Mouse (Mus musculus): ENCODE measurements around the gene A930004D18Rik.

A930004D18Rik gene

DNA sequence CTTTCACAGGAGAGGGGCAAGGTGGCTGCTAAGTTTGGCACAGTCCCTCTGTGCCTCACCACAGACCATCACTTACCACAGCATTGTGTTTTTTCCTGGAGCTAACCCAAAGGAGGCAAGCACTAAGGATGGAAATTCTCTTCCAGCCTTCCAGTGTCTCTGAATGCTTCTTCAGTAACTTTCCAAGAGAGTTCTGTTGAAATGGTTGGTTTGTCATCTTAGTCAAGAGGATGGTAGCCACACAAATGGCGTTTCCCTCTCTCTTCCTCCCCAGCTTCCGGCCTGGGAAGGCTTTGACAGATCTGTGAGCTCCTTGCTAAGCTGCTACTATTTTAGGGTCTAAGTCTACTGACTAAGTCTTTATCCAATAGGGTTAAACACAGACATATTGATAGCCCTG, at the start of gene A930004D18Rik:
TSS of gene A930004D18Rik (minus strand) at position 247 of the 400 bp plus-strand sequence.
- DNase-seq (ENCODE audit: low spot score) = no peak

DNA sequence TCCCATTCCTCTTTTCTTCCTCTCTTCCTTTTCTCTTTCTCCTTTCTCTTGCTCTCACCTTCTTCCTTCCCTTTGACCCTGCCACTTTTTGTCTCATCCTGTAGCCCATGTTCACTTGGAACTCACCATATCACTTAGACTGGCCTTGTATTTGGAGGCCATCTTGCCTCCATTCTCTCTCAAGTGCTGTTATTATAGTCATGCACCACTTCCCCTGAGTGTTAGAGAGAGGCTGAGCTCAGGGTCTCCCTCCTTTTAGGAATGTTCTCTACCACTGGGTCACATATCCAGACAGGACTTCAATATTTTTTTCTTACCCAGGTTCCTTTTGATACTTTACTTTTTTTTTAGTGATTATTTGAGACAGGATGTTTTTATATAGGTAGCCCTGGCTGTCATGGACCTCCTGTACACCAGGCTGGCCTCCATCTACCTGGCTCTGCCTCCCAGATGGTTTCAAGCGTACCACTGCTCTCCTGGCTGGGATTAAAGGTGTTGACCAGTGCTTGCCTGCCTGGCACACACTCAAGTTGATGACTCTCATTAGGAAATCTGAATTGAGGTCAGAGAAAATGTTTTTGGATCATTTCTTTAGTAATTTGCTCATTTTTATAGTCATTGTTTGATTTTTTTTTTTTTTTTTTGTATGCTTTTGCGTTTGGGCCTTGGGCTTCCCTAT, 42.8 kb upstream of the A930004D18Rik start:
- DNase-seq (ENCODE audit: low spot score) = no peak

DNA sequence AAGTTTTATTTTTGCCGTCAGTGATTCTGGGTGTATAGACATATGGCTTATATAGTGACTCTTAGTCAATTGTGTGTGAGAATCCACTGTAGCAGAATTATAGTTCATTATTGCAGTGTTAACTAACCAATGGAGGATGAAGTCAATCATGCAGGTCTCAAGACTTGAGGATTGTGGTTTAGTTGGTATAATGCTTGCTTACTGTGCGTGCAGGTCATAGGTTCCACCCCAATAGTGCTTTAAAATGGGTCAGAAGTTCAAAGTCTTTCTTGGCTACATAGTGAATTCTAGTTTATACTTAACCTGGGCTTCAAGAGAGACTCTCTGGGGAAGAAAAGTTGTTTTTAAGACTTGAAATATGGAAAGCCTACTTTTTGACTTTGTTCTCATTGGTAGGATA, 34.4 kb upstream of the A930004D18Rik start:
- no peak for DNase-seq (ENCODE audit: low spot score)

DNA sequence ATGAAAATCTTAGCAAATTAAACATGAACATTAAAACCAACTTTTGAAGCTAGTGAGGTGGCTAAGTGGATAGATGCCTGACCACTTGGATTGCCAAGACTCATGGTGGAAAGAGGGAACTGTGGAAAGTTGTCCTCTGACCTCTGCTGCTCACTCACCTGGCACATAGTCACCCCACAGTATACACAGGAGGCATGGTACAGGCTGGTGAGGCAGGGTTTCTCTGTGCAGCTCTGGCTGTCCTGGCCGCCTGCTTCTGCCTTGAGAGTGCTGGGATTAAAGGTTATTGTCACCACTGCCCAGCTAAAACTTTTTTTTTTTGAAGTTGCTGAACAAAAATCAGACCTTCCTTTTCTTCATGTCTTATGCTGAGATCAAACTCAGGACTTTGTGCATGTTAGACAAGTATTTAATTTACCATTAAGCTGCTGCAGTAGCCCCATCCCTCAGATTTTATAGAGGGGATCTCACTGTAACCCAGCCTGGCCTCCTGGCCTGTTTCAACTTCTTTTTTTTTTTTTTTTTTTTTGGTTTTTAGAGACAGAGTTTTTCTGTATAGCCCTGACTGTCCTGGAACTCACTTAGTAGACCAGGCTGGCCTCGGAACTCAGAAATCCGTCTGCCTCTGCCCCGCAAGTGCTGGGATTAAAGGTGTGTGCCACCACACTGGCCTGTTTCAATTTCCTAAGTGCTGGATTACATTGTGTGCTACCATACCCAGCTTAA, 30.7 kb upstream of the A930004D18Rik start:
- no peak for DNase-seq (ENCODE audit: low spot score)

DNA sequence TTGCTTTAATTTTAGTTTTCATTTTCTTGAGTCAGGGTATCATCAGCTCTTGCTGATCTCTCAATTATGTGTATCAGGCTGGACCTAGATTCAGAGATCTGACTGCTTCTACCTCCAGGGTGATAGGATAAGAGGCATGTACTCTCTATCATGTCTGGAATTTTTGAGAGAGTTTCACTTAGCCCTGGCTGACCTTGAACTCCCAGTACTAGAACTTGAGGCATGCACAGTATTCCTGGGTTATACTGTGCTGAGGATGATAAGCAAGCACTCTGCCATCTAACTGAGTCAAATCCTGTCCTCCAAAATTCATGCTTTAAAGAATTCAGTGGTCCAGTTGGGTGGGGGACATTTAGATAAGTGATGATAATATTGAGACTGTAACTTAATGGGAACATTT, 28.9 kb upstream of the A930004D18Rik start:
- DNase-seq (ENCODE audit: low spot score) = no peak

DNA sequence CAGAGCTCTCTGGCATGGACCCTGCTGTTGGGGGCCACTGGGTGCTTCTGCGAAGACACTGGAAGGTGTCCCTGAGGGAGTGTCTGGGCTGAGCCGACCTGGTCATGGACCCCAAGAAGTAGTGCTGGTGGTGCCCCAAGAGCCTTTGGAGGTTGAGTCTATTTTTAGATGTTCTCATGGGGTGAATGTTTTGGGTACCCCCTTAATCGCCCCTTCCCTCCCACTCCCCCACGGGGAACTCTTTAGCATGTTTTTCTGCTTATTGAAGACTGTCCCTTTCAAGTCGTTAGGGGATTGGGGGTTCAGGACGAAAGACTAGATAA, 28.1 kb upstream of the A930004D18Rik start:
- no peak for DNase-seq (ENCODE audit: low spot score)

DNA sequence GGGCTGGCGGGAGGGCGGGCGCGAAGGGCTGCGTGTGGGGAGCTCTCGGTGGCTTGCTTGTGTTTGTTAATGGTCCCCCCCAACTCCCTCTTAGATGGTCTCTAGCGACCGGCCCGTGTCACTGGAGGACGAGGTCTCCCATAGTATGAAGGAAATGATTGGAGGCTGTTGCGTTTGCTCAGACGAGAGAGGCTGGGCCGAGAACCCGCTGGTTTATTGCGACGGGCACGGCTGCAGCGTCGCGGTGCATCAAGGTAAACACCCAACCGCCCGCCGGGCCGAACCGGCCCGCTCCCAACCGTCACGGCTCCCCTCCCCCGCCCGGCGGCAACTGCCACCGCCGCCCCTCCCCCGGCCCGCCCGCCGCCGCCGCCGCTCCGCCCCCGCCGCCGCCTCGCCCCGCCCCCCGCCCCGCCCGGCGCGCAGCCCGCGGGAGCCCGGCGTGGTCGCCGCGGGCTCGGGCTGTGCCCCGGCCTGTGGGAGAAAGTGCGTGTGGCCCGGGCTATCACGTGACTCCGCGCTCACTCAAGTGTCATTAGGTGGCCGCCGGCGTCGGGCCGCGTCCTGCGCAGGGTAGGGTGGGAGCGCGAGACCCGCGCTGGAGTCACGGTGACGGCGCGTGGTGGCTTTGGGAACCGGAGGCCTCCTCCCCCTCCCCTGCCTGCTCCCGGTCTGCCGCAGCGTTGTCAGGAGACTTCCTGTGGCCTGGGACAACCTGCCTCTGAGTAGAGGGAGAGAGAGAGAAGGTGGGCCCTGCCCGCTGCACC, 27.6 kb upstream of the A930004D18Rik start:
- DNase-seq (ENCODE audit: low spot score) = peak; percentile 48

DNA sequence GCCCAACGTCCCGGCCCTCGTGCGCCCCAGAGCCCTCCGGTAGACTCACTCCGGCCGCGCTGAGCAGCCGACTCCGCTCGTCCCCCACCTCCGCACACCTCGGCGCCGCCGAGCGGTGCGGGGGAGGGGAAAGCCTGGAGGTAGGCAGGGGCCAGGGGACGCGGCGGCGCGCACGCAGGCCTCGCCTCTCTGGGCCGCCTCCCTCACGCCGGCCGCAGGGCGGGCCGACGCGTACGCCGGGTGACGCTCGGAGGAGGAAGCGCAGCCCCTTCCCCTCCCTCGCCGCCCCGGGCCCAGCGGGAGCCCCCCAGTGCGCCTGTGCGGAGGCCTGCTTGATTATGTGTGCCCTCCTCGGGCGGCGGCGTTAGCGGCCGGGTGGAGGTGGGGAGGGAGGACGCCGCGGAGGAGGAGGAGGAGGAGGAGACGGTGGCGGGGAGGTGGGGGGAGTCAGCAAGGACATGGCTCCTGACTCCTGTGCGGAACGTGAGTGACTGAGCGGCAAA, 26.9 kb upstream of the A930004D18Rik start:
- DNase-seq (ENCODE audit: low spot score) = peak; percentile 91

DNA sequence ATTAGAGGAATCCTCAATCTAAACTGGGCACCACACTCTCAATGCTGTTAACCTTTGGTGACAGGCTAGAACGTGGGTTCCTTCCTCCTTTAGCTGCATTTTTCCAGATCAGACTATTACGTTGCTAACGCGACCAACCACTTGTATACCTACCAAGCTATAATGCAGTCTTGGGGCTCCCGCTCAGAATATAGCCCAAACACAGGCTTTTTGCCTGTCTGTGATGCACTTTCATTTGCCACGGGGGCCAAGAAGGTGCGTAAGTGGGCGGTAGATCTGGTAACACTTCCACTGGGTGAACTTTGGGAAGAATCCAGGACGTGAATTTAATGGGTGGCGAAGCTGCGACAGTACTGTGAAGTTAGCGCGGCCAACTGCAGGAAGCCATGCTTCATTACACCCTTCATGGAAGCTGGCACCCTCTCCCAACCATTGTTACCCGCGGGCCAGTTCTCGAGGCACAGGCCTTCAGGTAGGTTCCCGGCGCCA, 26.3 kb upstream of the A930004D18Rik start:
- peak; percentile 41 for DNase-seq (ENCODE audit: low spot score)

DNA sequence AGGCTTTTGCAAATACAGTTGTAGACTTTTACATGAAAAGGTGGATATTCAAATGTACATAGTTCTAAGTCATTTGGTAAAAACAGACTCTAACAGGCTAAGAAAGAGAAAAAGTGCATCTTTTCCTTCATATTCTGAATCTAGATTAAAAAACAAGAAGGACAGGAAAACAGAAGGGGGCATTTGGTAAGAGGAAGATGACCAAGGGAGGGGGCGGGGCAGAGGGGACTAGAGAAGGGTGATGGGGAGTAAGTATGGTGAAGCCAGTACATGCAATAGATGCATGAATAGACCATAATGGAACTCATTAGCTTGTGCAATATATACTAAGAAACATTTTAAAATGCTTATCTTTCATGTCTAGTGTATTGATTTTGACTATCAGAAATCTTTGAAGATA, 22.9 kb upstream of the A930004D18Rik start:
- no peak for DNase-seq (ENCODE audit: low spot score)

DNA sequence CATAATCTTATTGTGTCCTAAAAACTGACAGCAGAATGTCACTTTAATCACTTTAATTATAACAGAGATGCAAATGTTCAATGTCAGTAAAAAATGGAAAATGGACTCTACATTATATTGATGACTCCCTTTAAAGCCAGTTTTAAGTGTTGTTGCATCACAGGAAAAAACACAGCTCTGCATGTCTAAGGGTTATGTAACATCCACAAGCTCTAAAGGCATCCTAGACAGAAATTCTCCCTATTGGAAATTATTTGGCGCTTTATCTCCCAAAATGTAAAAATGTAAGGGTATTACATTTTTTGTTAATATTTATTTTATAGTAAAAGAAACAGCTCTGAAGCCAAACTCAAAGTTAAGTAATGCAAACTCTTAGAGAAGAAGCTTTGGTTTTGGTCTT, 22.4 kb upstream of the A930004D18Rik start:
- no peak for DNase-seq (ENCODE audit: low spot score)

DNA sequence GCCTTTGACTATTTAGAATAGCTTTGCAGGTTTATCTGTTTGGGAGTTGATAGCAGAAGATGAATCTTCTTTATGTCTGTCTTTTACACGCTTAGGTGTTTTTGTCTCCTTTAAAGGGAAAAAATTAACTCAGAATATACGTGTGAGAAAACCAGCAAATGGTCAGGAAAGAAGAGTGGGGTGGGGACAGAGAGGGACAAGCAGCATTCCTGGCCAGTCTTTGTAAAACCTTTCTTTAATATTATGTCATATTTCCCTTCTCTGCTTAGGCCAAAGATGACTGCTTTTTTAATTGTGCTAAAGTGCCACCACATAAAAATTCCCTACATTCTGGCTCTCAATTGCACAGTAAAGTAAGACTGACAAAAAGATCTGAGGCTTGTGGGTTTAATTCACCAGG, 21.5 kb upstream of the A930004D18Rik start:
- DNase-seq (ENCODE audit: low spot score) = no peak

DNA sequence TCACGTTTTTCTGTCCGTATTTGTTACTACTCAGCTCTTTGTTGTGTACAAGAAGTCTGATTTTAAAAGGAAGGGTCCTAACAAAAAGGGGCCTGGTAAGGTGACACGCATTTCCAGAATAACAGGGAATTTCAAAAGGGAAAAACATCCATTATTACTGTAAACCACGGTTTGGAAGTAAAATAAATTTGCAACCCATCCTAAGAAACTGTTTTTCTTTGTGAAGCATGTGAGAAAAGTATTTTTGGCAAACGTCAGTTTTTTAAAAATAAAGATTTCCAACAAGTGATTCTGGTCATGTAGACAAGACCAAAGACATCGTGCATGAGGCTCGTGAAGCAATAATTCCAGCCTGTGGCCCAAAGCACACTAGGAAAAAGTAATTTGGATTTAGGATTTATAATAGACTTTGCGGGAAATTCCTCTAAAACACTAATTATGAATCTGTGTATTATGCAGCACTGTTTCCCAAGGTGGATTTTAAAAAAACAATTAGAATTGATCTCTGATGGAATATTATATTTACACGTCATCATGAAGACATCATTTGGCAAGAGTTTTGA, 20.7 kb upstream of the A930004D18Rik start:
- no peak for DNase-seq (ENCODE audit: low spot score)

DNA sequence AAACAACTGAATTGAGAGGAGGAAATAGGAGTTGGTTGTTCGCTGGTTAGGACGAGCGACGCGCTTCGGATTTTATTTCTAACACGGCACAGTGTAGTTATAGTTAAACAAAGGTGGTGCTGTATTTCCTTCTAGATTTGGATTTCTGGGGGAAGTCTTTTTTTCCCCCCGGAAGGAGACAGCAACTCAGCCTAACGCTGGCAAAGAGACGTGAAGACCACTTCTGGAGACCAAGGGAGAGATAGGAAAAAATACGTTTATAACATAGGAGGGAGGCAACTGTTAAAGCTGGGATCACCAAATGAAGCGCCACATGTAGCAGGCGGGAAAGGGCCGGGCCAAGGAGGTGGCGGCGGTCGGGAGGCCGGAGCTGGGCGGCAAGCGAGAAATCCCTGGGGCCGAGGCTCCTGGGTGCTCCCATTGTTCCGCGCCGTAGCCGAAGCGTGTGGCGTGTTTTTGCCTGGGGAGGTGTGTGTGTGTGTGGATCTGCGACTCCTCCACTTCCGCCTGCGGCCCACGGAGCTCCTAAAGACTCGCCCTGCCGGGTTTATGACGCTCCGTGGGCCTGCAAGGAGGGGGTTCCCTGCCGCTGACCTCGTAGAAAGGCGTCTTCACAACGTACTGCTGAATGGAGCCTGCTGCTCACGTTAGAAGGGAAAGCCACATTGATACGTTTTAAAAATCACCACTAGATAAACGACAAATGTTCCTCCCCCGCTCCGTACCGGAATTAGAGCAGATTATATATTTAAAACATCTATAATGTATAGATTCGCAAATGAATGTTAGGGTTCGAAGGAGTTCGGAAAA, 20.0 kb upstream of the A930004D18Rik start:
- DNase-seq (ENCODE audit: low spot score) = peak; percentile 54

DNA sequence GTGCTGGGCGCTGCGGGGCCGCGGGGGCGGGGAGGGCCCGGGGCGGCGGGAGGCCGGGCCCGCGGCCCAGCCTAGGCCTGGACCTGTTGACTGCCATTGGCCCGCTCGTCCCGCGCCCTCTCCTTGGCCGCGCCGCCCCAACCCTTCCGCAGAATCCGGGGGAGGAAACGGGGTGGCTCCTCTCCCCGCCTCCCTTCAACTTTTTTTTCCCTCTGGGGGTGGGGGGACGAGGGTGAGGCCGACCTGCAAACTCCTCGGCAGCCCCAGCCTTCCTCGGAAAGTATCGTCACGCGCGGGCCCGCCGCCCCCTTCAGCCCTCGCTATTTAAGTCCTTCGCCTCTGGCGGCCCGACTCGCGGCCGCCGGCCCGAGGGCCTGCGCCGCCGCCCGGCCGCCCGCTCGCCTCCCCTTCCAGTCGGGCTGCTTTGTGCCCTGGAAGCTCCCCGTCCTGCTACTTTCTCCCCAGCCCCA, 19.3 kb upstream of the A930004D18Rik start:
- peak; percentile 99 for DNase-seq (ENCODE audit: low spot score)

DNA sequence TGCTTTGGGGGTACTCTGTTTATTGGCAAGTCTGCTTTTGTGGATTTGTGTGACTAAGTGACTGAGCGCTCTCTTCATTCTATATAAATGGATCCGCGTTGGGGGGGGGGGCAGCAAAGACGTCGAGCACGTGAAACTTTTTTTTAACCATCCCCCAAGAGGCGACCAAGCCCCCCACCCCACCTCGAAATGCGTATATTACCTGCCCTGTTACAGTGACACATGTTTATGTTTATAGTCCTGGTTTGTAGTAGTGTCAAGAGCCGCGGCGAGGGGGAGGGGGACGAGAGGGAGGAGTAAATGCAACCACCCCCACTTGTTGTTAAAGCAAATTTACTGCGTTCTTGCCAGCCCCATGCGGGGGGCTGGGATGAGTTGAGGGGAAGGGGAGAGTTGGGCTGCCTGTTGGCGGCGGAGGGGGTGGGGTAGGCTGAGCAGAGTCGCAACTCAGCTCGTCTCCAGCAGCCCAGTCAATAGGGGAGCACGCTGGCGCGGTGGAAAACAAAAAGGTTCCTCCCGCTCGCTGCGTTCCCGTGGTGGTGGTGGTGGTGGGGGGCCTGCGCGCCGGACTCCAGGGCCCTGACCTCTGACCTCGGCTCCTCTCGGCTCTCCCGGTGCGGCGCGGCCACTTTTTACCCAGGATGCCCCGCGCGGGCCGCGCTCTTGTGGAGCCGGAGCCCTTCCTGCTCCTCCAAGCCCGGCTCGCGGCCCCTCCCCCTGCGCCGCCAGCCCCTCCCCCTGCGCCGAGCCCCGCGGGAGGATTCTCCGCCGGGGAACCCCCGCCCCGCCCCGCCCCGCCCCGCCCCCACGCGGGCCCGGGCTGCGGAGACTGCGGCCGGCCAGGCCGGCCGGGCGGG, 18.6 kb upstream of the A930004D18Rik start:
- peak; percentile 95 for DNase-seq (ENCODE audit: low spot score)

DNA sequence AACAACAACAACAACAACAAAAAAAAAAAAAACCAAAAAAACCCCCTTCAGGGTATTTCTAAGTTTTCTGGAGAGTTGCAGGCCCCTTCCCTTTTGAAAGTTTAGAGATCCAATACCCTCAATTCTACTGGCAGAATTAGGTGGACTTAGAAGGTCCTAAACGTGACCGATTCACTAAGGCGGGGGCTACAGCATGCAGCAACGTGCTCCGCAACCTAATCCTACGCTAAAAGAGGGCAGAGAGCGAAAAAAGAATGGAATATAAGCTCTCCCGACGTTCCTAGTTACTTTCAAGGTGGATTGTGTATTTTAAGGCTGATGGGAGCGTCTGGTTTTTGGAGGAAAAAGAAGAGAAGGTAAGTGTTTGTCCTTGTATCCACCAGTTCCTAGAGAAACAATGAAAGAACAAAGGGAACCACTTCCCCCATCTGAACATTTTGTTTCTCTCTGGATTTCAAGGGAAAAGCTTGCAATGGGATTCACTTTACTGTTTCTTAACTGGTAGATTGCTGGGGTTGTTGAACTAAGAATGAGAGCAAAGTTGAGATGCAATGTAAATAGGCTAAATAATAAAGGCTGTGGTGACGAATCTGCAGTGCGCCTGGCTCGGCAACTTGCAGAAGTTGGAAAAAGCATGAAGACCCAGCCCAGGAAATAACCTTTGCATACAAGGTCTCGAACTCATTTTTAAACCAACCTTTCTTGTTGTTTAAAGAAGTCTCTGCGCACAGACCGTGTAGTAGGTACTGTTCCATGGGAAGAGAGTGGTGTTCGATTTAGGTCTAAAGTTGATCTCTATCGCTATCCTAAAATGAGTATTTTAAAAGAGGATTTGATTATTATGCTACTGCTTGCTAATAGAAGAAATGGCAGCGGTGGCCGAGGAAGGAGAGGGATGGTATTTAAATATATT, 17.7 kb upstream of the A930004D18Rik start, which contains the start of gene Mllt10:
TSS of gene Mllt10 (plus strand) at position 222 of the 913 bp plus-strand sequence.
- no peak for DNase-seq (ENCODE audit: low spot score)

DNA sequence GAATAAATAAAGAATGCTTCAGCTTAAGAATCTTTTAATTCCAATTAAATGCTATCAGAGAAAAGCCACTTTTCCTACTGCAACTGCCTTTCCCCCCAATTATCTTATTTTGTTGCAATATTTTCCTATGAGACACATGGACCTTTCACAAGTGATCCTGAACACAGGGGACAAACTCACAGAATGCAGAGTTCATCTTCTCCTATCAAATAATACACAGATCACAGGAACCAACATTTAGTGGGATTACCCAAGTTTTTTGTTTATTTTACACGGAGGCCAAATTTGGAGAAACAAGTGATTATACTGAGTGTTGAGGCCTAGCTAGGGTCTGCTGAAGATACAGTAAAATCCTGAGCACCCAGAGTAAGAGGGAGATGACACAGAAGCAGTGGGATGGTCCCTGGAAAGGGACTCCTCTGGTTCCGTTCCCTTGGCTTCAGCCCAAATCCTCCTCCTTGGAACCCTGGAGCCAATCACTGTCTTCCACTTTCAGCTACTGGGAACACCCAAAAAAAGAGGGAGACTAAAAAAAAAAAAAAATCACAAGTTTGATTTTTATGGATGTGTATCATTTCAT, 16.5 kb upstream of the A930004D18Rik start:
- DNase-seq (ENCODE audit: low spot score) = peak; percentile 67
